Mouse (Mus musculus) E14TG2a.4 (cell line): ENCODE measurements around the gene Tenm4.

ENCODE experiments used
- CTCF ChIP-seq: conservative IDR thresholded peaks from 2 replicates; pipeline ENCODE4 v1.5.1; 2014; ENCODE audit warnings: low read length
- POU5F1 ChIP-seq: IDR thresholded peaks from 2 replicates; pipeline ENCODE4 v1.6.1; 2014; ENCODE audit warnings: low read length, borderline replicate concordance

DNA sequence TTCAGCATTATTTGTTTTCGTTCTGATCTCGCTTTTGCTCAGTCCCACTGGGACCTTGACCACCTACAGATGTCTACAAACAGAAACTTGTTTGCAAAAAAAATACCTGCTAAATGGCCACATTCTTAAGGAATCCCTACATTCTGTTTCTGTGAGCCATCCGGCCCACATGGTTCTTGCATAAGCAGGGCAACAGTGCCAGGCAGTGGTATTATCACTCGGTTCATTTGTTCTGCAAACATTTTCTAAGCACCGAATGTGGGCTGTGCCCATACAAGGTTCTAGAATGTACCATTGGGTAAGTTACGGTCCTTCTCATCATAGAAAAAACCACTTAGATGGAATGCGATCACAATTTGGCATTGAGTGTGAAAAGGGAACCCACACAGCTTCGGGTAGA is 274.7 kb downstream of the Tenm4 start:
- TF ChIP-seq CTCF (no peak), POU5F1 (no peak)
